ENCODE assay signal across 8 mouse cellular contexts in the genomic region with DNA sequence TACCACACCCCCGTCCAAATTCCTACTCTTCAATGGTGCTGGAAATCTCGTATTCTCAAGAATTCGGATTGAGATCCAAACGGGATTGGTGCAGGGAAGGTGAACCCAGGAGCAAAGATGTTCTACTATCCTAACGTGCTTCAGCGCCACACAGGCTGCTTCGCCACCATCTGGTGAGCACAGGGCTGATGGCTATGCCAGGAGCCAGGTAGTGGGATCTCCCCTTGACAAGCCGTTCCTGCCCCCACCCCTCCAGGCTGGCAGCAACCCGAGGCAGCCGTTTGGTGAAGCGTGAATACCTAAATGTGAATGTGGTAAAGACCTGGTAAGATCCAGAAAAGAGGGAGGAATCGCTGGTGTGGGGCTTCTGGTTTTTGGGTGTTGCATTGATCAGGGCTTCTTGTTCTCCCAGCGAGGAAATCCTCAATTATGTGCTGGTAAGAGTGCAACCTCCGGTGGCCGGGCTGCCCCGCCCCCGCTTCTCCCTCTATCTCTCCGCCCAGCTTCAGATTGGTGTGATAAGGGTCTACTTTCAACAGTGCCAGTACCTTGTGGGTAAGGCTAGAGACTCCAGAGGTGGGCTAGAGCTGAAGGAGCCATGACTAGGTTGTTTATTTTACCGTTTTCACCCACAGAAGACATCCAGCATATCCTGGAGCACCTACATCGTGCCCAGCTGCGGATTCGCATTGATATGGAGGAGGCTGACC. TPM values are rescaled to one million over a fixed set of nuclear protein-coding genes. Genes with fewer than 3 reads are reported as not detected.
A peak's percentile ranks its signal among the peaks of the same experiment; 100 is the strongest.
DNase-seq lines count a peak whose midpoint lies in the region; ATAC-seq and TF ChIP-seq lines count a peak whose summit lies in the region.

No protein-coding gene starts in this region.

- WGBS in limb, embryonic 12.5 days: 47% methylated on average over 22 of the region's 22 CpGs
- WGBS in olfactory bulb, adult 2 months: 55% methylated on average over 22 of the region's 22 CpGs

- TF ChIP-seq POLR2A in olfactory bulb, adult 2 months (IDR thresholded peaks at IDR 0.05; ENCODE audit: insufficient read depth, low read depth, low read length): no peak

- TF ChIP-seq CTCF in olfactory bulb, adult 2 months (IDR thresholded peaks at IDR 0.05; ENCODE audit: insufficient read depth, low read depth, low read length): no peak

- H3K27ac ChIP-seq in limb, embryonic 12.5 days: no peak overlapping the region
- H3K27ac ChIP-seq in olfactory bulb, adult 2 months (ENCODE audit: insufficient read depth, low read depth, low read length): no peak overlapping the region

- peaks cover 6% of the 10 kb centered on the region; the same call in 1 of the 2 replicates for H3K36me3 ChIP-seq in limb, embryonic 12.5 days

- H3K4me1 ChIP-seq in limb, embryonic 12.5 days (replicated peaks): peaks cover 7% of the 10 kb centered on the region
- H3K4me1 ChIP-seq in olfactory bulb, adult 2 months (ENCODE audit: control insufficient read depth, insufficient read depth, low read length): no peaks in the 10 kb centered on the region

- ATAC-seq in limb, embryonic 12.5 days (ENCODE audit: insufficient number of reproducible peaks, insufficient read depth, low FRiP score, low TSS enrichment, low read depth): no peak
- ATAC-seq in activated CD4-positive, CD25-positive, alpha-beta regulatory T cell, adult 4 months: no peak

- no peaks in the 10 kb centered on the region for H3K9me3 ChIP-seq in limb, embryonic 12.5 days

- H3K4me3 ChIP-seq in limb, embryonic 12.5 days (replicated peaks): peak overlapping the region; percentile 32
- H3K4me3 ChIP-seq in olfactory bulb, adult 2 months (ENCODE audit: insufficient read depth, low read depth, low read length): peak overlapping the region; percentile 12

- DNase-seq in cerebellum, adult 11 months: peak; percentile 26
- DNase-seq in cerebellum, adult 8-10 months: no peak
- DNase-seq in thymus, postnatal 4 days: peak; percentile 31
- no peak for DNase-seq in thymus, postnatal 0 days (ENCODE audit: low spot score)
- DNase-seq in kidney, postnatal 14 days: no peak

- no peaks in the 10 kb centered on the region for H3K27me3 ChIP-seq in limb, embryonic 12.5 days

- peak overlapping the region; percentile 45 for H3K4me2 ChIP-seq in limb, embryonic 12.5 days

- H3K9ac ChIP-seq in limb, embryonic 12.5 days (replicated peaks): no peak overlapping the region

RNA-seq across cellular contexts. Expression of a gene that starts 0.8 kb away (rescaled TPM):
- 0.57 and 0.98 TPM in 2 replicates for polyA plus RNA-seq in thymus, postnatal 0 days (2015; fragmentation: Nextera tagmentation; extraction: Ambion mirVana)
- 10.0 and 12.2 TPM in 2 replicates for polyA plus RNA-seq in limb, embryonic 12.5 days (2016; fragmentation: Nextera tagmentation; extraction: Ambion mirVana)
- not detected in 2 replicates for polyA plus RNA-seq in olfactory bulb, adult 2 months (2012; ENCODE audit: insufficient read depth, insufficient read length, low replicate concordance, missing spikeins)
- 1 to 10 TPM; 1.3 to 1.9 TPM for polyA plus RNA-seq in activated CD4-positive, CD25-positive, alpha-beta regulatory T cell, adult 4 months (2017; shearing (Covaris generic))

RNA-seq across cellular contexts. Expression of a gene that starts 15.3 kb away (rescaled TPM):
- polyA plus RNA-seq in thymus, postnatal 0 days (2015; fragmentation: Nextera tagmentation; extraction: Ambion mirVana): 46.6 and 50.2 TPM in 2 replicates
- 9.2 and 9.6 TPM in 2 replicates for polyA plus RNA-seq in limb, embryonic 12.5 days (2016; fragmentation: Nextera tagmentation; extraction: Ambion mirVana)
- not detected in 2 replicates for polyA plus RNA-seq in olfactory bulb, adult 2 months (2012; ENCODE audit: insufficient read depth, insufficient read length, low replicate concordance, missing spikeins)
- 100 to 1,000 TPM; 129 to 164 TPM for polyA plus RNA-seq in activated CD4-positive, CD25-positive, alpha-beta regulatory T cell, adult 4 months (2017; shearing (Covaris generic))

RNA-seq across cellular contexts. Expression of a gene that starts 17.1 kb away (rescaled TPM):
- 32.8 and 39.6 TPM in 2 replicates for polyA plus RNA-seq in thymus, postnatal 0 days (2015; fragmentation: Nextera tagmentation; extraction: Ambion mirVana)
- polyA plus RNA-seq in limb, embryonic 12.5 days (2016; fragmentation: Nextera tagmentation; extraction: Ambion mirVana): 78.9 and 100 TPM in 2 replicates
- polyA plus RNA-seq in olfactory bulb, adult 2 months (2012; ENCODE audit: insufficient read depth, insufficient read length, low replicate concordance, missing spikeins): not detected in 2 replicates
- 10 to 100 TPM; 29.2 to 30.6 TPM for polyA plus RNA-seq in activated CD4-positive, CD25-positive, alpha-beta regulatory T cell, adult 4 months (2017; shearing (Covaris generic))

RNA-seq across cellular contexts. Expression of a gene that starts 19.1 kb away (rescaled TPM):
- polyA plus RNA-seq in thymus, postnatal 0 days (2015; fragmentation: Nextera tagmentation; extraction: Ambion mirVana): 0.71 and 1.7 TPM in 2 replicates
- 2.7 and 3.1 TPM in 2 replicates for polyA plus RNA-seq in limb, embryonic 12.5 days (2016; fragmentation: Nextera tagmentation; extraction: Ambion mirVana)
- not detected in 2 replicates for polyA plus RNA-seq in olfactory bulb, adult 2 months (2012; ENCODE audit: insufficient read depth, insufficient read length, low replicate concordance, missing spikeins)
- polyA plus RNA-seq in activated CD4-positive, CD25-positive, alpha-beta regulatory T cell, adult 4 months (2017; shearing (Covaris generic)): not detected

RNA-seq across cellular contexts. Expression of a gene that starts 25.0 kb away (rescaled TPM):
- polyA plus RNA-seq in thymus, postnatal 0 days (2015; fragmentation: Nextera tagmentation; extraction: Ambion mirVana): 71.6 and 76.7 TPM in 2 replicates
- polyA plus RNA-seq in limb, embryonic 12.5 days (2016; fragmentation: Nextera tagmentation; extraction: Ambion mirVana): 96.1 and 96.7 TPM in 2 replicates
- polyA plus RNA-seq in olfactory bulb, adult 2 months (2012; ENCODE audit: insufficient read depth, insufficient read length, low replicate concordance, missing spikeins): not detected in 2 replicates
- polyA plus RNA-seq in activated CD4-positive, CD25-positive, alpha-beta regulatory T cell, adult 4 months (2017; shearing (Covaris generic)): 10 to 100 TPM; 38.8 to 49.2 TPM

Comparison
In these comparisons a context has a peak if more than half of its experiments do, and no peak if none do; other contexts are left out.
1. DNase-seq: peak in cerebellum, adult 11 months (single experiment) and thymus, postnatal 4 days (single experiment); none in cerebellum, adult 8-10 months (single experiment), thymus, postnatal 0 days (single experiment) and kidney, postnatal 14 days (single experiment).